24 mouse cellular contexts compared by ENCODE assay signal in genomic region chr16:84770891-84771290, GRCm38 (mm10). TPM values are rescaled to one million over a fixed set of nuclear protein-coding genes. Genes with fewer than 3 reads are reported as not detected.
"Had no signal": no experiment of that assay in that cellular context is flagged by ENCODE, and none has a peak within 500 bp of the region (broad histone marks: within the 10 kb centered on the region; RNA-seq: fewer than 3 reads in every experiment).

No protein-coding gene starts in this region.

- DNase-seq: kidney, adult 9 months; kidney, postnatal 14 days; kidney, postnatal 4 days; liver; lung, adult 2 months; lung, postnatal 4 days; retina, postnatal 1 day; right cerebral cortex, postnatal 25 days; spleen, adult 18-20 months; thymus, adult 18-20 months; thymus, postnatal 14 days; thymus, postnatal 4 days had no signal

- H3K27ac ChIP-seq: limb, embryonic 10.5 days; limb, embryonic 13.5 days; liver, embryonic 12.5 days; liver, embryonic 15.5 days; midbrain, embryonic 12.5 days; midbrain, embryonic 15.5 days; neural tube, embryonic 13.5 days; stomach, embryonic 15.5 days had no signal

- H3K4me3 ChIP-seq: limb, embryonic 10.5 days; limb, embryonic 13.5 days; liver, embryonic 12.5 days; liver, embryonic 15.5 days; midbrain, embryonic 12.5 days; midbrain, embryonic 15.5 days; myocyte; neural tube, embryonic 13.5 days; stomach, embryonic 15.5 days had no signal

- H3K9ac ChIP-seq: limb, embryonic 13.5 days; liver, embryonic 12.5 days; liver, embryonic 15.5 days; midbrain, embryonic 12.5 days; midbrain, embryonic 15.5 days; neural tube, embryonic 13.5 days; stomach, embryonic 15.5 days had no signal

- H3K4me1 ChIP-seq: liver, embryonic 15.5 days; stomach, embryonic 15.5 days had no signal

- H3K27me3 ChIP-seq: midbrain, embryonic 12.5 days; midbrain, embryonic 15.5 days; neural tube, embryonic 13.5 days had no signal

- H3K36me3 ChIP-seq: limb, embryonic 10.5 days; limb, embryonic 13.5 days; liver, embryonic 12.5 days; liver, embryonic 15.5 days; midbrain, embryonic 12.5 days; midbrain, embryonic 15.5 days; neural tube, embryonic 13.5 days; stomach, embryonic 15.5 days had no signal

- H3K9me3 ChIP-seq: limb, embryonic 10.5 days; limb, embryonic 13.5 days; liver, embryonic 12.5 days; liver, embryonic 15.5 days; midbrain, embryonic 12.5 days; midbrain, embryonic 15.5 days; neural tube, embryonic 13.5 days; stomach, embryonic 15.5 days had no signal

RNA-seq across cellular contexts. Expression of gene Jam2, which starts 3.0 kb away (rescaled TPM):
- total RNA-seq: megakaryocyte progenitor cell, adult 5-6 weeks; monocyte, adult 5-6 weeks; neutrophil, adult 5-6 weeks had no signal
